Mouse (Mus musculus) heart, postnatal 25 days (tissue): Measurements from ENCODE around the gene Gm49373. TPM values are rescaled to one million over a fixed set of nuclear protein-coding genes. Genes with fewer than 3 reads are reported as not detected.

Source experiments
- microRNA-seq: library from miRNA; unstranded; fragments of <30 nt; microRNA quantifications from one replicate; pipeline ENCODE4 v1.2.0, GENCODE M21; 2022
- total RNA-seq, 2 experiments: library from RNA; stranded (reverse); gene quantifications; 2 replicates each; pipeline ENCODE4 v1.2.3; 2021

The Gm49373 gene
- total RNA-seq, 2 experiments from 2014 or later: 0.13 TPM; not detected in 1

Small RNAs within 50 kb of the gene (microRNA-seq; reads per million reads assigned to microRNA genes)
- gene Mir1900: not detected
- gene Mir7082: not detected

Other genes with a start within 250 kb of the Gm49373 start
- gene A230050P20Rik, start 204.5 kb downstream of the Gm49373 start, total RNA-seq: 1 to 10 TPM; 4.0 to 4.2 TPM
- 1 to 10 TPM; 3.2 to 3.3 TPM for gene Angptl6, start 193.4 kb downstream of the Gm49373 start, total RNA-seq
- gene Ppan, start 184.9 kb downstream of the Gm49373 start, total RNA-seq: 1 to 10 TPM; 7.0 to 9.5 TPM
- 100 to 1,000 TPM in 1 of 2 experiments, 10 to 100 TPM in 1; 97.8 to 100 TPM for gene Eif3g, start 174.5 kb downstream of the Gm49373 start, total RNA-seq
- gene Dnmt1, start 113.2 kb downstream of the Gm49373 start, total RNA-seq: 10 to 100 TPM; 12.4 to 12.7 TPM
- 1 to 10 TPM; 4.2 to 6.7 TPM for gene S1pr2, start 96.3 kb downstream of the Gm49373 start, total RNA-seq
- gene Mrpl4, start 70.4 kb downstream of the Gm49373 start, total RNA-seq: 100 to 1,000 TPM; 143 to 144 TPM
- gene Icam1, start 57.1 kb downstream of the Gm49373 start, total RNA-seq: 1 to 10 TPM; 7.7 to 9.6 TPM
- under 1 TPM; 0.26 to 0.64 TPM for gene Icam4, start 43.7 kb downstream of the Gm49373 start, total RNA-seq
- gene Icam5, start 41.0 kb downstream of the Gm49373 start, total RNA-seq: not detected
- not detected for gene Zglp1, start 6.0 kb downstream of the Gm49373 start, total RNA-seq
- gene Fdx1l, start 518 bp upstream of the Gm49373 start, total RNA-seq: 10 to 100 TPM; 33.6 to 36.5 TPM
- 1 to 10 TPM in 1 of 2 experiments, under 1 TPM in 1; 0.86 to 1.5 TPM for gene Gm38431, start 18.9 kb upstream of the Gm49373 start, total RNA-seq
- gene Raver1, start 18.9 kb upstream of the Gm49373 start, total RNA-seq: 10 to 100 TPM; 25.8 to 27.9 TPM
- 1 to 10 TPM; 8.5 to 8.6 TPM for gene Tyk2, start 58.1 kb upstream of the Gm49373 start, total RNA-seq
- gene Cdc37, start 76.9 kb upstream of the Gm49373 start, total RNA-seq: 100 to 1,000 TPM; 158 to 160 TPM
- 10 to 100 TPM; 47.1 to 51.6 TPM for gene Pde4a, start 92.6 kb upstream of the Gm49373 start, total RNA-seq
- gene Keap1, start 166.3 kb upstream of the Gm49373 start, total RNA-seq: 10 to 100 TPM; 35.9 to 42.2 TPM
- gene S1pr5, start 175.3 kb upstream of the Gm49373 start, total RNA-seq: under 1 TPM; 0.70 to 0.78 TPM
- gene Atg4d, start 192.2 kb upstream of the Gm49373 start, total RNA-seq: 10 to 100 TPM; 94.7 to 96.1 TPM
- 10 to 100 TPM; 15.9 to 17.4 TPM for gene Kri1, start 214.9 kb upstream of the Gm49373 start, total RNA-seq
- 10 to 100 TPM; 15.1 to 16.8 TPM for gene Cdkn2d, start 218.3 kb upstream of the Gm49373 start, total RNA-seq
- not detected for gene Ap1m2, start 239.2 kb upstream of the Gm49373 start, total RNA-seq
- 100 to 1,000 TPM in 1 of 2 experiments, 10 to 100 TPM in 1; 99.2 to 113 TPM for gene Slc44a2, start 247.6 kb upstream of the Gm49373 start, total RNA-seq